ENCODE assay signal across 10 mouse cellular contexts in the genomic region with DNA sequence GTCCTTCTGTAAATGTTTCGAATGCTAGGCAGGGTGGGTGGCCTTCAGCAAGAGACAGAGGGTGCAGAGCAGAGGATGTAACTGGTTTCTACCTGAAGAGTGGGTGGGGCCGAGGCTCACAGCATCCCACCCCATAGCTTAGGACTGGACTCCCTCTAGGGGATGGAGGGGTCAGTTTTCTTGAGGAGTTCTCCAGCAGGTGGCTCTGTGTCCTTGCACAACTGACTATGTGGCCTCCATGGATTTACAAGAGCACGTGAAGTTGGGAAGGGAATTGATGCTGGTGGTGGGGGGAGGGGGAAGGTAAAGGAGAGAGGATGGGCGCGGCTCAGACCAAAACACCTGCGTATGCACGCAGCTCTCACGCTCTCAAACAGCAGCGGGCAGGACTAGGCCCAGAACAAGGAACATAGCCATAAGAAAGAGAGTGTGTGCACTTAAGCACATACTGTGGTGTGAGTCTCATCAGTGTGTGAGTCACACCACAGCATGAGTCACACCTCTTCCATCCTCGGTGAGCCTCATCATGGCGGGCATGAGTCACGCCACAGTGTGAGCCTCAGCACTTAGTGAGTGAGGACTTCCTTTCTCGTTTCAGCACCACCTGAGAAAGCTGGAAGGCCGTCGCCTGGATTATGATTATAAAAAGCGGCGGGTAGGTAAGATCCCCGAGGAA. TPM values are rescaled to one million over a fixed set of nuclear protein-coding genes. Genes with fewer than 3 reads are reported as not detected.
DNase-seq lines count a peak whose midpoint lies in the region; ATAC-seq lines count a peak whose summit lies in the region.
"Had no signal": no experiment of that assay in that cellular context is flagged by ENCODE, and none has a peak within 500 bp of the region (broad histone marks: within the 10 kb centered on the region; RNA-seq: fewer than 3 reads in every experiment).

No protein-coding gene starts in this region.

- no peak overlapping the region for H3K4me2 ChIP-seq in hindbrain, embryonic 15.5 days
- H3K4me2 ChIP-seq in hindbrain, embryonic 14.5 days (replicated peaks) = no peak overlapping the region
- H3K4me2 ChIP-seq in midbrain, embryonic 16.5 days (ENCODE audit: low read length) = no peak overlapping the region
- no peak overlapping the region for H3K4me2 ChIP-seq in midbrain, embryonic 15.5 days

- H3K9me3 ChIP-seq in hindbrain, embryonic 15.5 days = no peaks in the 10 kb centered on the region
- no peaks in the 10 kb centered on the region for H3K9me3 ChIP-seq in hindbrain, embryonic 14.5 days (ENCODE audit: control insufficient read depth, low read length)
- H3K9me3 ChIP-seq in midbrain, embryonic 16.5 days (replicated peaks; ENCODE audit: control insufficient read depth, low read length, poor library complexity, severe bottlenecking) = no peaks in the 10 kb centered on the region
- H3K9me3 ChIP-seq in midbrain, embryonic 15.5 days = no peaks in the 10 kb centered on the region

- ATAC-seq in hindbrain, embryonic 15.5 days (ENCODE audit: low FRiP score, low read depth) = 0 out of 2 replicates have a peak, but pooled peaks have one; percentile 29
- ATAC-seq in hindbrain, embryonic 14.5 days (ENCODE audit: low FRiP score) = no peak
- peak; percentile 29 for ATAC-seq in midbrain, embryonic 16.5 days
- no peak for ATAC-seq in midbrain, embryonic 15.5 days (replicated peaks)

- DNase-seq in hindbrain, embryonic 14.5 days (ENCODE audit: low spot score) = no peak
- peak; percentile 37 for DNase-seq in R1 (ENCODE audit: low read depth, low spot score)
- peak; percentile 45 to 52 for DNase-seq in right cerebral cortex, postnatal 36 days (ENCODE audit: low spot score in 2 of 2)
- DNase-seq in heart, postnatal 10 days = no peak
- no peak for DNase-seq in layer of hippocampus, adult 18-20 months (ENCODE audit: low spot score in 2 of 2)
- DNase-seq: gastrocnemius, postnatal 10 days; heart, postnatal 14 days had no signal

- H3K27ac ChIP-seq in hindbrain, embryonic 15.5 days (replicated peaks) = no peak overlapping the region
- no peak overlapping the region for H3K27ac ChIP-seq in hindbrain, embryonic 14.5 days
- no peak overlapping the region for H3K27ac ChIP-seq in midbrain, embryonic 16.5 days (ENCODE audit: low read length)
- no peak overlapping the region for H3K27ac ChIP-seq in midbrain, embryonic 15.5 days

- no peak overlapping the region for H3K9ac ChIP-seq in hindbrain, embryonic 15.5 days
- H3K9ac ChIP-seq in hindbrain, embryonic 14.5 days = no peak overlapping the region
- no peak overlapping the region for H3K9ac ChIP-seq in midbrain, embryonic 16.5 days (ENCODE audit: low read depth, low read length)
- H3K9ac ChIP-seq in midbrain, embryonic 15.5 days = no peak overlapping the region

- no peaks in the 10 kb centered on the region for H3K4me1 ChIP-seq in hindbrain, embryonic 15.5 days (replicated peaks)
- no peaks in the 10 kb centered on the region for H3K4me1 ChIP-seq in hindbrain, embryonic 14.5 days (replicated peaks; ENCODE audit: control insufficient read depth, insufficient read depth, low read length)
- H3K4me1 ChIP-seq in midbrain, embryonic 16.5 days (ENCODE audit: control insufficient read depth, insufficient read depth, low read length) = no peaks in the 10 kb centered on the region
- no peaks in the 10 kb centered on the region for H3K4me1 ChIP-seq in midbrain, embryonic 15.5 days

- no peaks in the 10 kb centered on the region for H3K36me3 ChIP-seq in hindbrain, embryonic 15.5 days
- H3K36me3 ChIP-seq in hindbrain, embryonic 14.5 days (replicated peaks; ENCODE audit: control insufficient read depth, insufficient read depth) = no peaks in the 10 kb centered on the region
- peaks cover 2% of the 10 kb centered on the region; the same call in 1 of the 2 replicates for H3K36me3 ChIP-seq in midbrain, embryonic 16.5 days (ENCODE audit: control insufficient read depth, insufficient read depth, low read length)
- no peaks in the 10 kb centered on the region for H3K36me3 ChIP-seq in midbrain, embryonic 15.5 days (replicated peaks)

- intact Hi-C loops in heart, postnatal 10 days (cut with DNase I) = loop anchor here (2.0 to 10.0 kb wide), 3 partner anchors 317 to 481 kb away; no protein-coding TSS in a partner anchor

- no peak overlapping the region for H3K4me3 ChIP-seq in hindbrain, embryonic 15.5 days
- H3K4me3 ChIP-seq in hindbrain, embryonic 14.5 days (replicated peaks; ENCODE audit: low read length) = no peak overlapping the region
- no peak overlapping the region for H3K4me3 ChIP-seq in midbrain, embryonic 16.5 days (ENCODE audit: low read depth, low read length)
- H3K4me3 ChIP-seq in midbrain, embryonic 15.5 days = no peak overlapping the region

- 81% methylated on average over 18 of the region's 18 CpGs for WGBS in hindbrain, embryonic 15.5 days
- WGBS in hindbrain, embryonic 14.5 days = 81% methylated on average over 18 of the region's 18 CpGs
- 75% methylated on average over 18 of the region's 18 CpGs for WGBS in midbrain, embryonic 16.5 days
- WGBS in midbrain, embryonic 15.5 days = 82% methylated on average over 18 of the region's 18 CpGs

- H3K27me3 ChIP-seq in hindbrain, embryonic 15.5 days = no peaks in the 10 kb centered on the region
- H3K27me3 ChIP-seq in hindbrain, embryonic 14.5 days (ENCODE audit: control insufficient read depth, insufficient read depth, low read length) = no peaks in the 10 kb centered on the region
- H3K27me3 ChIP-seq in midbrain, embryonic 16.5 days (ENCODE audit: control insufficient read depth, insufficient read depth, low read depth, low read length) = no peaks in the 10 kb centered on the region
- no peaks in the 10 kb centered on the region for H3K27me3 ChIP-seq in midbrain, embryonic 15.5 days (replicated peaks)

RNA-seq across cellular contexts. Expression of gene Adamtsl3, which starts 59.8 kb away (rescaled TPM):
- polyA plus RNA-seq in hindbrain, embryonic 15.5 days (2015; fragmentation: Nextera tagmentation; extraction: Ambion mirVana) = 0.87 and 1.1 TPM in 2 replicates
- polyA plus RNA-seq in hindbrain, embryonic 14.5 days (2014; fragmentation: Nextera tagmentation; extraction: Ambion mirVana) = 1.0 and 1.2 TPM in 2 replicates
- 0.64 and 0.66 TPM in 2 replicates for polyA plus RNA-seq in midbrain, embryonic 16.5 days (2015; fragmentation: Nextera tagmentation; extraction: Ambion mirVana)
- 0.55 and 1.1 TPM in 2 replicates for polyA plus RNA-seq in midbrain, embryonic 15.5 days (2015; fragmentation: Nextera tagmentation; extraction: Ambion mirVana)
- 10 to 100 TPM; 11.9 to 12.4 TPM for total RNA-seq in heart, postnatal 10 days (2021)
- total RNA-seq in layer of hippocampus, adult 18-20 months (2021) = 1 to 10 TPM; 2.0 to 2.2 TPM

Comparison
In these comparisons a context has a peak if more than half of its experiments do, and no peak if none do; other contexts are left out.
1. ATAC-seq: peak in hindbrain, embryonic 15.5 days (single experiment) and midbrain, embryonic 16.5 days (single experiment); none in hindbrain, embryonic 14.5 days (single experiment) and midbrain, embryonic 15.5 days (single experiment).
2. DNase-seq: peak in R1 (single experiment) and right cerebral cortex, postnatal 36 days (2 of 2); none in hindbrain, embryonic 14.5 days (single experiment), heart, postnatal 10 days (0 of 2) and layer of hippocampus, adult 18-20 months (0 of 2).